Mouse (Mus musculus) B cell, adult (primary cell): ENCODE measurements around the gene Ccin. TPM values are rescaled to one million over a fixed set of nuclear protein-coding genes. Genes with fewer than 3 reads are reported as not detected.

Experiments used
- total RNA-seq: library from RNA; stranded (reverse); gene quantifications from 4 replicates; pipeline ENCODE4 v1.2.4, GENCODE M21; 2023; ENCODE audit not compliant: inconsistent age

Gene Ccin
- 0.51 to 0.69 TPM (median 0.51 TPM) in 3 of 4 replicates, not detected in the other for total RNA-seq

GRCm38 (mm10) chr4:43983181-43983580, at the start of gene Ccin:
TSS of gene Ccin (plus strand) at chr4:43983483.

GRCm38 (mm10) chr4:43957292-43957845, 25.9 kb upstream of the Ccin start, which contains the start of gene Glipr2:
TSS of gene Glipr2 (plus strand) at chr4:43957401.

GRCm38 (mm10) chr4:44004126-44004525, 20.8 kb downstream of the Ccin start, which contains the start of gene Clta:
TSS of gene Clta (plus strand) at chr4:44004452.

Other genes with a start within 250 kb of the Ccin start
- not detected in 4 replicates for gene Olfr159, start 212.5 kb upstream of the Ccin start, total RNA-seq
- gene Olfr156, start 159.6 kb upstream of the Ccin start, total RNA-seq = not detected in 4 replicates
- not detected in 4 replicates for gene Olfr157, start 143.3 kb upstream of the Ccin start, total RNA-seq
- gene Olfr155, start 131.9 kb upstream of the Ccin start, total RNA-seq = not detected in 4 replicates
- gene Reck, start 108.0 kb upstream of the Ccin start, total RNA-seq = 0.45 to 0.64 TPM (median 0.60 TPM) in 4 replicates
- 9.5 to 12.4 TPM (median 10.6 TPM) in 4 replicates for gene Glipr2, start 26.1 kb upstream of the Ccin start, total RNA-seq
- gene Clta, start 21.0 kb downstream of the Ccin start, total RNA-seq = 202 to 218 TPM (median 215 TPM) in 4 replicates
- 45.2 to 61.7 TPM (median 54.2 TPM) in 4 replicates for gene Gne, start 100.7 kb downstream of the Ccin start, total RNA-seq